Mouse (Mus musculus) heart, postnatal 14 days (tissue): ENCODE measurements around the gene Cox17. TPM values are rescaled to one million over a fixed set of nuclear protein-coding genes. Genes with fewer than 3 reads are reported as not detected.

ENCODE experiments used
- DNase-seq, 2 experiments: peaks; one replicate each; pipeline ENCODE4 v3.0.0; 2021 to 2022
- intact Hi-C: fragments of 180-260 bp; cut with DNase I; formaldehyde crosslinking; loops from one replicate; pipeline ENCODE4 v1.15.1; 2025
- total RNA-seq, 2 experiments: library from RNA; stranded (reverse); gene quantifications; 2 replicates each; pipeline ENCODE4 v1.2.3; 2021

Cox17 gene
- total RNA-seq, 2 experiments from 2014 or later = 227 to 256 TPM

DNA sequence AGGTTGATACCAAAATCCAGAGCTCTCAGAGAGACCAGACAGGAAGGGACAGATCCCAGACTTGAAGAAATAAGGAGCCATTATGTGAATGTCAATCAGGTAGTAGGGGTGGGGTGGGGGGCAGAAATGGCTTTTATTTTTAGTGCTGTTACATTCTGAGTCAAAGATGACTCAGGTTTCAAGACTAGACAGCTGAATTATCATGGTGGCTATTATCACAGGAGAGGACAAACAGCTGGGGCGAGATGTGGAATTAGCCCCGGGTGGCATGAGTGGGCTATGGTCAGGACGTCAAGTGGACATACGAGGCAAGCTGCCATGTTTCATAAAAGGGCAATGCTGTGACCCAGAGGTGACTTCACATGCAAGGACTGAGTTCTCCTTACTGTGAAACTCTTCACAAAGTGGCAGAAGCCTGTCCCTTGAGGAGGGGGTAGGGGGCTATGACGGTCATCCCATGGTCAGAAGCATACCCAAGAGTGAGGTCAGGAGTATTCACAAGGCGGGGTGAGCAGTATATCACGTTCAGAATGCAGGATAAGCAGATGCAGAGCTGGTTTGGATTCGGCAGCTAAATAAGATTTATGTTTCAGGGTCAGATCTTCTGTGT lies 42.6 kb downstream of the Cox17 start:
- intact Hi-C loops = no loop called here

DNA sequence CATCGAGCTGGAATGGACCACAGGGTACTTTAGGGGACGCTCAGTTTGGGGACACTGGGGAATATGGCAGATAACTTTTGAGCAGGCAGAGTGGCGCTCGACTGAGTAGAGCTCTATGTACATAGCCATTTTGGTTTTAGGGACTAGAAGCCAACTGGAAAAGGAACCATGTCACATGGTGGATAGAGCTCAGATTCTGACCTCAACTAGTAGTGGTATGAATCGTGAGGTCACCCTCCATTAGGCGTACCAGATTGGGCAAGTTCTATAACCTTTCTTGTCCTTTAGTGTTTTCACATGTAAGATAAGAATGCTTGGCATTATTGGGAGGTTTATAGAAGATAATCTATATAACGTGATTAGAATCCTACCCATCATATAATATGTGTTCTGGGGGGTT lies 43.5 kb downstream of the Cox17 start:
- intact Hi-C loops = loop anchor here (5.0 kb wide), 1 partner anchor 92 kb away; no protein-coding TSS in a partner anchor
- DNase-seq = no peak

More for the DNA sequence above, 42.6 kb downstream of the Cox17 start:
- no peak for DNase-seq

DNA sequence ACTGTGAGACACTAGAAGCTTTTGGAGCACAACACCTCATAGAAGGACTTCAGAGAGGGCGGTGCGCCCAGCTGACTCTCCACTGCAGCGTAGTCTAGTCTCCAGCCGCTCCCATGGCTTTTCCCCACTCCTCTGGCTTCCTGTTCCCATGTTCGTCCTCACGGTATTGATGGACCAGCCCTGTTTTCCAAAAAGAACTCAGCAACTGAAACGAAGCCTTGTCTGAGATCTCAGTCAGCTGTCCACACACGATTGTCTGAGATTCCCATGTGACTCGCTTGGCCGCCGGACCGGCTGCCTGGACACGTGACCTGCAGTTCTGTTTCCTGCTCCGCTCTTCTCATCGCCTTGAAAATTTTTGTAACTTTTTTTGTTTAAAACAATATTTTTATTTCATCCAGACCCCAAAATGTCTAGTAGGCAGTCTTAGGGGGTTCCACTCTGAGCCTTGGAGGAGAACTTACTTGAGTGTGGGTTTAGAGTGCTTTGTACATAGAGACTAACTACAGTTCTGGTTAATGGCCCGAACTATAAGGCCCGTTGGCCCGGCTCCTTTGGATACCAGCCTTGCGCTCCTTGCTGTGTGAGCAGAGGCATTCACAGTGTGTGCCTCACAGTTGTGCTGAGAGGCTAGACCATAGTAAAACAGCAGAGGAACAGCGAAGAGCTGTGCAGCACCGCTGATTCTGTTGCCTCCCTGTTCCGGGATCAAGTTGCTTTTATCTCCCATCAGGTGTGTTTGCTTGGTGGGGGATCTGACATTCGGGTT lies 45.5 kb downstream of the Cox17 start:
- intact Hi-C loops = loop anchor here (2.0 to 5.0 kb wide), 2 partner anchors 60 to 90 kb away; partner anchors contain the start of gene Adprh

DNA sequence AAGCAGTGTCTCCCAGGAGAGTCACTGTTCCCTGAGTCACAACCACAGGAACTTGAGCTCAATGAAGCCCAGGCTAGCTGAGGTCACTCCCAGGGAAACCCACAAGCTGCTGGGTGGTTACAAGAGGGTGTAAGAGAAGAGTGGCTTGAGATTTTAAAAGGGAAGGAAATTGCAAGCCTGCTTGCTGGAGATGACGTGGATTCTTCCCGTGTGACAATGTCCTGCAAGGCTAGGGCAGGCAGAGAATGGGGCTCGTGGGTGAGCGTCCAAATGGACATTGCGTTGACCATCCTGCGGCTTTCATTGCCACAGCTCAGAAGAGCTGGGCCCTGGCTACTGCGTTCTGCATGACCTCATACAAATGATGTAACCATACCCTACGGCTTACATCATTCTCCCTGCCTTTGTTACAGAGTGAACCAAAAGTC lies 47.4 kb downstream of the Cox17 start:
- intact Hi-C loops = loop anchor here (5.0 kb wide), 1 partner anchor 88 kb away; no protein-coding TSS in a partner anchor
- no peak for DNase-seq

More for the DNA sequence above, 45.5 kb downstream of the Cox17 start:
- peak; percentile 76 to 77 for DNase-seq

DNA sequence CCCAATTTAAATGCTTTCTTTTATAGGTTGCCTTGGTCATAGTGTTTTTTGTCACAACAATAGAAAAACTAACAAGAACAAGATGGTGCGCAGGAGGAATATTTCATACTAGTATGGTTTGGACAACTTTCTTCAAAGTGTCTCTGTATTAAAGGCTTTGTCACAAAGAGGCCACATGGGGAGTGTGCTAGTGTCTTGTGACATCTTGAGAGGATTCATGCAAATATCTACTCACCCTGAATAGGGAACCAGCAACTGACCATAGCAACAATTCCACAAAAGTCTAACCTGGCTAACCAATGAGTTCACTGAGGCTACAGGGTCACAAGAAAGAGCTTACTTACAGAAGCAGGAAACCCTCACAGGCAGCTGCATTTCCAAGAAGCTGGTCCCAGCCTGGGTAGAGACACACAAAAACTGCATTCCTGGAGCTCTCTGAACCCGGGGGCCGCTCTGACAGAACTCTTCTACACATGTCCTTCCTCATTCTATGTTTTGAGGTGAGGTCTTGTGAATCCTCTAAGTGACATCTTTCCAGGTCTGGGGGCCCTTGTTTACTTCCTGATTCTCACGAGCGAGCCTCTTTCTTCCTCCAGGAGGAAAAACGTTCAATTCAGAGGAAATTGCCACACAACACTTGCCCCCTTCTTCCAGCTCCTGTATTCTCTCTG lies 48.4 kb downstream of the Cox17 start:
- intact Hi-C loops = no loop called here
- DNase-seq = no peak

DNA sequence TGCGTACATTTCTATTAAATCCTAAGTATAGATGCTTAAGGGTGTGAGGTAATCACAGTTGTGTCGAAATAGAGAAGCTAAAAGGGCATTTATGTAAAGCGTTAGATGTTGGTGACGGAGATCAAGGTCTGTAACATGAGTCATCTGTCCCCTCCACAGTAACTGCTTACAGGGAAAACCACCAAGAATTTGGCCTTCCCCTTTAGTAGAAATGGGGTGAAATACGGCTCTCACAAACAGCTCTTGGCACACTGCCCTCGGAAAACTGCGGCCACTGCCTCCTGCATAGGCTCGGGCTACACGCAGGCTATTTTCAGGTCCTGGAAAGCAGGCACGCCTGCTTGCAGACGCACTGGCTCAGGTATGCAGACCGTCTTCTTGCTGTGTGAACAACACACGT lies 49.4 kb downstream of the Cox17 start:
- peak; percentile 73 to 75 for DNase-seq
- intact Hi-C loops = no loop called here

DNA sequence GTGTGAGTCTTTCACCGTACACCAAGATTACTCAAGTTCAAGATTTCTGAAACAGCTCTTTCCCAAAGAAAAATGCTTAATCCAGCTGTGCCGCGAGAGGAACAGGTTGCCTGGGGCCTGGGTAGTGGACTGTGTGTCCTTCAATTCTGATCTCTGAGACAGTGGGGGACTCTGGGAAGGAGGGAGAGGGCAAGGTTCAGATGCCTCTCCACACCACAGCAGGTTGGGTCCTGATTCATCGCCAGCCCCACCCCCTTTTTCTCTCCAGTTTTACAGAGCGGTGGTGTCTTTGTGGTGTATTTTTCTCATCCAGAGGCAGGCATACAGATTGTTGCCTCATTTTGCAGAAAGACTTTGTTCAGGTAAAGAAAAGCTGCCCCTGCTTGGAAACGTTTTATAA lies 51.5 kb downstream of the Cox17 start:
- intact Hi-C loops = no loop called here
- no peak for DNase-seq

DNA sequence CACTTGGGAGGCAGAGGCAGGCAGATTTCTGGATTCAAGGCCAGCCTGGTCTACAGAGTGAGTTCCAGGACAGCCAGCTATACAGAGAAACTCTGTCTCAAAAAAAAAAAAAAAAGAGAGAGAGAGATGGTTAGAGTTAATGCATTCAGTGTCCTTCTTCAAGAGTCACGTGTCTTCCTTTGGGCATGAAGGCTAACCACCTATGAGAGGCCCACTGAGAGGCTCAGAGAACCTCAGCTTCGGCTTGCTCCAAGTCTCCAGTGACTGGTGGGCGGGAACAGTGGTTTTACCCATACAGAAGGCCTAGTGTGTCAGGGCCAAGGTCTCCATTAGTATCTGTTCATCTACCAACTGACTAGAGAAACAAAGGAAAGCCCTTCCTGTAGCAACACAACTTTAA lies 52.3 kb downstream of the Cox17 start:
- intact Hi-C loops = no loop called here
- no peak for DNase-seq

DNA sequence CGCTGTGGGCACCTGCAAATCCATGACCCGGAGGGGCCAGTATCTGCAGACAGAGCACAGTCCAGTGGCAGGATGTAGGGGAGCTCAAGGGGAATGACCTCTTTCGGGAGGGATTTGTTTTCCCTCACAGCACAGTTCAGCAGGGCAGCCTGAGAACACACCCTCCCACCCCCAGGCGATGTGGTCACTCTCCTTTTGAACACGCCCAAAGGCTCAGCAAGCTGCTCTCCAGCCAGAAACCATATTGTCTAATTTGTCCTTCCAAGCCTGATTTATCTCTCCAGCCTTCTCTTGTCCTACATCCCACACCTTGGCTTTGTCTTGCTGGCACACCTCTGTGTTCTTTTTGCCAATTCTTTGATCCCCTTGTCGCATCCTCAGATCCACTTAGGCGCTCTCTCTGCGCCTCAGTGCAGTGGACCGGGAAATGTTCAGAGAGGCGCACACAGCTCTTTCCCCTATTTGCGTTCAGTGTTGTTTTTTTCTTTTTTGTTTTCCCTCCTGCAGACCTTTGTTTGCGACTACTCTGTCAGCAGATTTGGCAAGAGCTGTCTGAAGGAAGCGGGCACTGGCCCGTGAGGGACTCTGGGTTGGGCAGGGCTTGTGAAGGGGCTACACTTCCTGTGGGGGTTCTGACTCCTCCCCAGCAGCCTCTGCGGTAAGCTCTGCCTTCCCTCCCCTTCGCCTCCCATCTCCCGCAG lies 52.9 kb downstream of the Cox17 start:
- peak; percentile 44 to 59 for DNase-seq
- intact Hi-C loops = no loop called here

DNA sequence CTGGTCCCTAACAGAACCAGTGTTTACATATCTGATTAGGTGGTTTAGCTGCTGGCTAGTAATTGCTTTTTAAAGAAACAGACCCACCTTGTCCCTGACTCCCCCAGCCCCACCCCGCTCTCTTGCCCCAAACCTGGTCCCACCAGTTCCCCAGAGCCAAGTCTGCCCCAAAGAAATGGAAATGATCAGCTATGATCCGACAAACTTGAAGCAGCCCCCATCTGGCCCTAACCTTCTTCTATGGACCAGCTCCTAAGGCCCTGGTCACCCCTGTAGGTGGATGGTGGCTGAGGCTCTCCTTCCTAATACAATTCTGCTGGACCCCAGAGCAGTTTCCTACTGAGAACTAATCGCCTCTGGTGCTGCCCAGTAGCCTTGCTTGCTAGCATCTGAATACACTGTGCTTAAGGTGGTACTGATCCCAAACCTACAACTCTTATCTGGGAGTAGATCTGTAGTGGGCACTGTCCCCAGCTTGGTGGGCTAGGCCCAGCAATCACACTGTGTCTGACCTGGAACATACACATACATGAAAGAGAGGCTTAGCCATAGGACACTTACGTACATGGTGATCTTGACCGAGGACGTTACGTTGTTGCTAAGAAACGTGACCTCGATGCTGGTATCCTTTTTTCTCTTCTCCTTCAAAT lies 53.6 kb downstream of the Cox17 start:
- no peak for DNase-seq
- intact Hi-C loops = no loop called here

DNA sequence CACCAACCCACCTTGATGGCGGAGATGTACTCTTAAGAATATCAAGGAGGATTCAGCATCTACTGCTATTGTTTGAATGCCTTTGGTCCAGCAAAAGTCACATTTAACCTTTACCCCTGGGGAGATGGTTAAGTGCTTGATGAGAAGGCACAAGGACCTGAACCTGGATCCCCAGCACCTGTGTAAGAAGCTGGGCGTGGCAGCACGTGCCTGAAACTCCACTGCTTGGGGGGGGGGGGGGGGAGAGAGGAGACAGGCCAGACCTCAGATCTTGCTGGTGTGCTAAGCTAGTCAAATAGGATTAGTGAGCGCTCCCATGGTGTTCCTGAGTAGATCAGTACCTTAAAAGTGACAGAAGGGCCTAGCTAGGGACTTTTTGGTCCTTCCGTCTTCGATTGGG lies 54.7 kb downstream of the Cox17 start:
- intact Hi-C loops = no loop called here
- DNase-seq = no peak

Other genes starting within 250 kb of the Cox17 start
- not detected for gene Nr1i2, start 52.2 kb upstream of the Cox17 start, total RNA-seq
- gene Maats1, start 4.8 kb upstream of the Cox17 start, total RNA-seq = under 1 TPM; 0.10 TPM
- gene Gm21987, start within 50 bp of the Cox17 start, total RNA-seq = 1 to 10 TPM in 1 of 2 experiments, not detected in 1; 1.2 TPM
- 100 to 1,000 TPM; 542 to 580 TPM for gene Popdc2, start 15.2 kb downstream of the Cox17 start, total RNA-seq
- 10 to 100 TPM; 10.4 to 13.6 TPM for gene Pla1a, start 86.2 kb downstream of the Cox17 start, total RNA-seq
- 10 to 100 TPM; 26.6 to 27.7 TPM for gene Adprh, start 105.7 kb downstream of the Cox17 start, total RNA-seq
- under 1 TPM; 0.33 to 0.37 TPM for gene Cd80, start 108.6 kb downstream of the Cox17 start, total RNA-seq
- 10 to 100 TPM; 62.1 to 62.6 TPM for gene Timmdc1, start 175.7 kb downstream of the Cox17 start, total RNA-seq
- 10 to 100 TPM; 10.9 to 11.4 TPM for gene Poglut1, start 203.3 kb downstream of the Cox17 start, total RNA-seq
- 10 to 100 TPM; 24.6 to 29.9 TPM for gene Tmem39a, start 211.7 kb downstream of the Cox17 start, total RNA-seq